Mouse (Mus musculus) midbrain, embryonic 11.5 days (tissue): ENCODE measurements around the gene Mcee. TPM values are rescaled to one million over a fixed set of nuclear protein-coding genes. Genes with fewer than 3 reads are reported as not detected.

Experiments
- ATAC-seq: fragments of 200-750 bp; cut with Nextera tagmentation; 2 replicates; pipeline ENCODE4 v1.8.0; 2017; ENCODE audit warnings: moderate TSS enrichment, moderate library complexity; ENCODE audit not compliant: low FRiP score
- DNase-seq: peaks from one replicate; pipeline ENCODE4 v3.0.0; 2015; ENCODE audit warnings: low spot score; ENCODE audit errors: missing footprints
- H3K27ac ChIP-seq: fragments of 300-500 bp; sonication (generic); 2 replicates; pipeline ENCODE4 v1.5.1; 2014; ENCODE audit warnings: low read depth, low read length
- H3K27me3 ChIP-seq: fragments of 300-500 bp; sonication (generic); 2 replicates; pipeline ENCODE4 v1.6.1; 2014; ENCODE audit warnings: mild to moderate bottlenecking, low read length, moderate library complexity, mixed read lengths; ENCODE audit not compliant: control insufficient read depth, insufficient read depth
- H3K36me3 ChIP-seq: fragments of 300-500 bp; sonication (generic); 2 replicates; pipeline ENCODE4 v1.6.1; 2014; ENCODE audit warnings: mild to moderate bottlenecking, low read length, moderate library complexity, mixed read lengths; ENCODE audit not compliant: control insufficient read depth, insufficient read depth
- H3K4me1 ChIP-seq: fragments of 300-500 bp; sonication (generic); 2 replicates; pipeline ENCODE4 v1.6.1; 2014; ENCODE audit warnings: low read length; ENCODE audit not compliant: control insufficient read depth, insufficient read depth
- H3K4me2 ChIP-seq: fragments of 300-500 bp; sonication (generic); 2 replicates; pipeline ENCODE4 v1.6.1; 2014; ENCODE audit warnings: mild to moderate bottlenecking, moderate library complexity
- H3K4me3 ChIP-seq: fragments of 300-500 bp; sonication (generic); 2 replicates; pipeline ENCODE4 v1.5.1; 2014; ENCODE audit warnings: low read depth, low read length
- H3K9ac ChIP-seq: fragments of 300-500 bp; sonication (generic); 2 replicates; pipeline ENCODE4 v1.6.1; 2014; ENCODE audit warnings: low read length
- H3K9me3 ChIP-seq: fragments of 300-500 bp; sonication (generic); 2 replicates; pipeline ENCODE4 v1.6.1; 2016; ENCODE audit warnings: low read length; ENCODE audit not compliant: control insufficient read depth
- WGBS: fragments of 180-500 bp; shearing (Covaris S2); extraction: QIAGEN DNeasy Blood & Tissue Kit; methylation state at CpG from one replicate; pipeline ENCODE4 v1.1.7; 2014; 5-methylcytosine and 5-hydroxymethylcytosine counted together
- polyA plus RNA-seq: library from polyadenylated mRNA; unstranded; fragments of >200 nt; fragmentation: Nextera tagmentation; extraction: Ambion mirVana; gene quantifications from 2 replicates; pipeline ENCODE4 v1.2.1, GENCODE M21; 2014

Mcee gene
- polyA plus RNA-seq, 1 experiment from 2014 or later, result 45.6 TPM

GRCm38 (mm10) chr7:64451861-64452382 lies 59.5 kb downstream of the Mcee start:
- Histone ChIP-seq H3K4me2 (no peak overlapping the region), H3K9me3 (no peaks in the 10 kb centered on the region), H3K36me3 (no peaks in the 10 kb centered on the region), H3K9ac (no peak overlapping the region), H3K4me1 (no peaks in the 10 kb centered on the region), H3K27ac (no peak overlapping the region), H3K27me3 (no peaks in the 10 kb centered on the region), H3K4me3 (no peak overlapping the region)
- DNase-seq (no peak), ATAC-seq (no peak)
- 85% methylated on average over 5 of the region's 5 CpGs for WGBS

- no peaks in the 10 kb centered on the region for H3K27me3 ChIP-seq
- H3K4me3 ChIP-seq, result no peak overlapping the region
- no peak overlapping the region for H3K9ac ChIP-seq
- no peaks in the 10 kb centered on the region for H3K4me1 ChIP-seq
- WGBS, result 89% methylated on average over 4 of the region's 4 CpGs
- H3K4me2 ChIP-seq, result no peak overlapping the region
- ATAC-seq, result no peak
- H3K27ac ChIP-seq, result no peak overlapping the region
- H3K9me3 ChIP-seq, result no peaks in the 10 kb centered on the region
- H3K36me3 ChIP-seq, result no peaks in the 10 kb centered on the region
- no peak for DNase-seq
These were observed 60.2 kb downstream of the Mcee start for GRCm38 (mm10) chr7:64452471-64453222.

- Histone ChIP-seq H3K27ac (no peak overlapping the region), H3K27me3 (no peaks in the 10 kb centered on the region), H3K9ac (no peak overlapping the region), H3K4me1 (no peaks in the 10 kb centered on the region), H3K4me3 (no peak overlapping the region), H3K36me3 (no peaks in the 10 kb centered on the region), H3K9me3 (no peaks in the 10 kb centered on the region), H3K4me2 (no peak overlapping the region)
- DNase-seq (no peak), ATAC-seq (no peak)
- WGBS, result 88% methylated on average over 4 of the region's 4 CpGs
These were observed 63.8 kb downstream of the Mcee start for GRCm38 (mm10) chr7:64456176-64456575.

GRCm38 (mm10) chr7:64456676-64457075 lies 64.3 kb downstream of the Mcee start:
- no peak overlapping the region for H3K9ac ChIP-seq
- peak; percentile 81 for DNase-seq
- no peaks in the 10 kb centered on the region for H3K36me3 ChIP-seq
- no peak overlapping the region for H3K4me3 ChIP-seq
- no peak for ATAC-seq
- H3K4me1 ChIP-seq, result no peaks in the 10 kb centered on the region
- no peak overlapping the region for H3K27ac ChIP-seq
- no peaks in the 10 kb centered on the region for H3K27me3 ChIP-seq
- H3K9me3 ChIP-seq, result no peaks in the 10 kb centered on the region
- H3K4me2 ChIP-seq, result no peak overlapping the region
- 75% methylated on average over 3 of the region's 3 CpGs for WGBS

GRCm38 (mm10) chr7:64457811-64458210 lies 65.4 kb downstream of the Mcee start:
- WGBS, result 84% methylated on average over 2 of the region's 2 CpGs
- Histone ChIP-seq H3K4me3 (no peak overlapping the region), H3K9ac (no peak overlapping the region), H3K4me1 (no peaks in the 10 kb centered on the region), H3K27ac (no peak overlapping the region), H3K27me3 (no peaks in the 10 kb centered on the region), H3K9me3 (no peaks in the 10 kb centered on the region), H3K4me2 (no peak overlapping the region), H3K36me3 (no peaks in the 10 kb centered on the region)
- ATAC-seq (no peak), DNase-seq (peak; percentile 80)

Other genes starting within 250 kb of the Mcee start
- 0.37 and 0.41 TPM in 2 replicates for gene Trpm1, start 238.8 kb upstream of the Mcee start, polyA plus RNA-seq
- gene Mtmr10, start 105.0 kb upstream of the Mcee start, polyA plus RNA-seq, result 17.7 and 17.8 TPM in 2 replicates
- 5.8 and 6.8 TPM in 2 replicates for gene Fan1, start 18.5 kb upstream of the Mcee start, polyA plus RNA-seq
- gene Mphosph10, start 339 bp upstream of the Mcee start, polyA plus RNA-seq, result 57.2 and 61.0 TPM in 2 replicates
- 68.3 and 82.4 TPM in 2 replicates for gene Apba2, start 109.1 kb downstream of the Mcee start, polyA plus RNA-seq